Mouse (Mus musculus) testis, postnatal 14 days (tissue): ENCODE measurements around the gene Serpinb12.
A peak's percentile ranks its signal among the peaks of the same experiment; 100 is the strongest.
"Not testable (repeated sequence)": the region's sequence is repeated elsewhere in the genome, so short reads cannot be mapped to it uniquely, and the experiment has no call there.

ENCODE experiments used
- DNase-seq: peaks from one replicate; pipeline ENCODE4 v3.0.0; 2021; ENCODE audit warnings: low spot score

Gene Serpinb12

DNA sequence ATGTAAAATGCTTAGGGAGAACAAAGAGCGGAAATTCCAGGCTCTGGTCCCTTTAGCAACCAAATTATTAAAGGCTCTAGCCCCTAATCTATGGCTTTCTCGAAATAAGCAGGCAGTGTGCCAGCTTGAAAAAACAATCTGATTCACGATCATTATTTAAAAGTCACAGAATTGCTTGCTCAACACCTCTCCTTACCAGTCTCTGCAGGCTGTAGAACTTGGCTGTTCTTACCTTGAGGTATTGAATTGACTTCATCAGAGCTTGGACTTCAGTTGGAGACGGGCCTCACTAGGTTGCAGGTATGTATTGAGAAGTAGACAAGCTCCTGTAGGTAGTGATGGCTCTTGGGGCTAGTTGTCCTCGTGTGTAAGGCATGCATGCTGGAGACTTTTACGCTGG lies at the start of gene Serpinb12:
Gene Serpinb12 (plus strand): TSS at position 185 of the 400 bp plus-strand sequence.
- no peak for DNase-seq

DNA sequence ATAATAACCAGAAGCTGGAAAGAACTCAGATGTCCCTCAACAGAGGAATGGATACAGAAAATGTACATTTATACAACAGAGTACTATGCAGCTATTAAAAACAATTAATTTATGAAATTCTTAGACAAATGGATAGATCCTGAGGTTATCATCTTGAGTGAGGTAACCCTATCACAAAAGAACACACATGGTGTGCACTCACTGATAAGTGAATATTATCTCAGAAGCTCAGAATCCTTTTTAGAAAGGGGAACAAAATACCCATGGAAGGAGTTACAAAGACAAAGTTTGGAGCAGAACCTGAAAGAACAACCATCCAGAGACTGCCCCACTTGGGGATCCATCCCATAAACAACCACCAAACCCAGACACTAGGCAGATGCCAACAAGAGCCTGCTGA lies 39.1 kb upstream of the Serpinb12 start:
- not testable (repeated sequence) for DNase-seq

DNA sequence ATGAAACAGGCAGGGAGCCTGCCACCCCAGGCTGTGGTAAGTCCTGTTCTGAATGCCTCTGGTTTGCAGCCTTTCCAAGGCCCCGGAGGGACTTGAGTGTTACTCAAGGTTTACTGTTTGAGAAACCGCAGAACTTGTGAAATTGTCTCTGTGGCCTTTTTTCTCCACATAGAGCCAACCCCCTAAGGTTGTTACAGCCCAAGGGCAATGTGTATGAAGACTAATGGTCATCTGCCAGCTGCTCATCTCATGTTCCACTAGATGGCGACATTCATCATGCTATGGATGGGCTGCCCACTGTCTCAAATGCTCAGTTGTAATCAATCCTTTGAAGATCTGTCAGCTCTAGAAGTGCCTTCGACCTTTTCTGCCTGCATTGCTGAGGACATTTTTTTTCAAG lies 32.8 kb upstream of the Serpinb12 start:
- DNase-seq = no peak

DNA sequence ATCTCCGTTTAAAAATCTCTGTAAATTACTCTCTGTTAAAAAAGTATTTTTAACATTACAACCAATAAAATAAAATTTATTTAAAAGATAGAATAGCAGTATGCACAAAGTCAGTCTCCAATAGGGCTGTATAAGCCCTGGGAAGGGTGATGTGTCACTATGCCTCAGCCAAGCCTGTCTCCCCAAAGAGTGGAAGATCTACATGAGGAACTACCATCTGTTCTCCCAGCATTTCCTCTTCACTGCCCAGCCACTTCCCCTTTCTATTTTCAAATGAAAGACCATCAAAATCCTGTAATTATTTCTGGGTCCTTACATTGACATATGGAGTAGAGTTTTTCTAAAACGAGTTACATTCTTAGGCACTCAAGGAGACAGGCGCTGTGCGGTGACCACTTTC lies 2.3 kb upstream of the Serpinb12 start:
- no peak for DNase-seq

DNA sequence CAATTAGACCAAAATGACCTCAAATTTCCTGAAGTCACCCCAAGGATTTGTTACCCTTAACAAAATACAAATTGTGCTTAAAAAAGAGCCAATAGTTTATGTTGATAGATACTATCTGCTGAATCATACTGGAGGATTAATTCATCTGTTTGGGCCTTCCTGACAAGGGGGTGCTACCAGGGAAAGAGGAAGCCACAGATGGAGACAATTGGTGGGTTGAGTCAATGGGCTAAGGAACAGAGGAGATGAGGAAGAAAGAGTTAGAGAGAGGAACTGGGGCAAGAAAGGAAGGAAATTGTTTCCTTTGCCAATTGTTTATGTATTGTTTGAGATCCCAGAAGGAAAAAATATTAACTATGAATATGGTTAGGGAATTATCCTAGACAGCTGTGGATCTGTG lies 591 bp upstream of the Serpinb12 start:
- DNase-seq = no peak

DNA sequence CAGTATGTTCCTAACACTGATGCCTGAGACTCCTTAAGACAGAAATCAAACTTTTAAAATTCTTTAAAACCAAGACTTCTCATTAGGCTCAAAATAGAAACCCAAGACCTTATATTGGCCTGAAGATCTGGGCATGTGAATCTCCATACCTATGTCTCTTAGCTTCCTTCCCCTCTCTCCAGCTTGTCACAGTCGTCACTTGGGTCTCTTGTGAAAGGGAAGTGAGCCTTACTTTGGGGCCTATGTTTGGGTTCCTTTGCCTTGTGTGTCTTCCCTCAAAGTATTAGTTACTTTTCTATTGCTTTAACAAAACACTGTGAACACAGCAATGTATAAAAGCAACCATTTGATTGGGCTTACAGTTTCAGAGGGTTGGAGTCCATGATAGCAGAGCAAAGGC lies 13.0 kb downstream of the Serpinb12 start:
- DNase-seq = no peak

DNA sequence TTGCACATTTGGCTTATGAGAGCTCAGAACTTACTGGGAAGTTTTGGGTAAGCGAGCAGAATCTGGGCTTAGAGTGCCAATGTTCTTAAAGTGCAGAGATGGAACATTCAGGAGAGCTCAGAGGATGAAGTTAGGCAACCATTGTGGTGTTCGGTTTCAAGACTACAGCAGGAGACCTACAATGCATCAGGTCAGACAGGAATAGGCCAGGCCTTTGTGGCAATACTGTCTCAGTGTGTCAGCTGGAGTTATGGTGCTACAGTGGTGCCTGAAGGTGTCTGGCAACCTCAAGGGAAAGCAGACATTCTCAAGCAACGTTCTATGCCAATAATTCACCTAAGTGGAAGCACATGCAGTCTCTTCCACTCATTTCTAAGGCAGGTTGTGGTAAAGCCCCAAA lies 25.7 kb downstream of the Serpinb12 start:
- DNase-seq = no peak

DNA sequence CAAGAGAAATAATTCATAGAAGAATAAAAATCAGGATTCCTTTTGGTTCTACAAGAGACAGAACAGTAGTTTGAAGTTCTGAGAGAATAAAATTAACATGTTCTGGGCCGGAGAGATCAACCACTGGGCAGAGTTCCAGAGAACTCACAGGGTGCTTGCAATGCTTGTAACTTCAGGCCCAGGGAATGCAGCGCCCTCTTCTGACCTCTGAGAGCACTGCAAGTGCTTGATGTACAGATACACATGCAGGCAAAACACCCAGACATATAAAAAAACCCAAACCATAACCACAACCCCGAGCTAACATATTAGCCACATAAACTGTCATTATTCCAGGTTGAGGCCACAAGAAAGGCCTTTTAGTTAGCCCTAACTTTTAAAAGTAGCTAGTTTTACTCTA lies 26.8 kb downstream of the Serpinb12 start:
- DNase-seq = no peak

DNA sequence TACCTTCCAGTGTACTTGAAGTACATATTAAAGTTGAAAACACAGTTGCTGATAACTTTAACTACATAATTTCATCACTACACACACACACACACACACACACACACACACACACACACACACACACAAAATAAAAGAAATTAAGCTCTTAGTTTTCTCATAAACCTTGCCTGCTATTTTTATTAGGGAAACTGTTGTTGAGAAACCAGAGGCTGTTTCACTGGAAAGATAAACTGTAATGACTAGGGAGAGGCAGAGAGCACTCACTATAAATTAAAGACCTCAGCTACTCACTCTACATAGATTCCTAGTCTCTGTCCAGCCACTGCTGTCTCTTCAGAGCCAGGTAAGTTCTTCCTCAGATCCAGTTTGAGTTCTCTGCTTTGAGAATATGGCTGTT lies 46.4 kb downstream of the Serpinb12 start, which contains the start of gene Serpinb13:
Gene Serpinb13 (plus strand): TSS at position 301 of the 400 bp plus-strand sequence.
- DNase-seq = no peak

DNA sequence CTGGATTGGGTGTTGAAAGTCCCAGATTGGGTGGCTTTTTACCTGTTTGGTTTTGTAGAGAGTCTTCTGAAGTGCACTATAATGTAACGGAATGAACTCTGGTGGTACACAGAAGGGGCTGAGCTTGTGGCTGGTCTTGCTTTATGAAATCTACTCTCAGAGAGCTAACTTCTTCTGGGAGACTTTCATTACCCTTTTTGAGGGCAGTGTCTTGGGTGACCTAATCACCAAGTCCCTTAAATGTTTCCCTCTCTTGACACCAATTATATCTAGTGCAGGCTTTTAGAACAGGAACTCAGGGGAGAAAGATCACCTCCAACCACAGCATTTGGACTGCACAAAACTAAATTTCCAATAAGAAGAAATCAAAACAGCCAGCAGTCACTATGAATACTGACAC lies 48.8 kb downstream of the Serpinb12 start:
- no peak for DNase-seq

DNA sequence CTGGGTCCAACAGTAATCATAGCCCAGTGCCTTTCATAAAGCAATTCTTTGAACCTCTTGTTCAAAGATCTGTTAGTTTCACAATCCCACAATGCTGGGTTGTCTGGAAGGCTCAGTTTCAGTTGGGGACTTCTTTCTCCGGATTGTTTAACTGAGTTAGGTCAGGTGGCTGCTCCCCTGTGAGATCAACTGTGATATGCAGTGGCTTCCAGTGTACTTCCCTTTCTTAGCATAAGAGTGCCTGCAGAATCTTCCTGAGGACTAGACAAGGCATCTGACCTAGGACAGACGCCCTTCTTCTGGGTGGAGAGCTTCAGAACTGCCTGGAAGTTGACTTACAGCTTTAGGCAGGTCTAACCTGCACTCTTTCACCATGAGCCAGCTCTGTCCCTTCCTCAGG lies 49.6 kb downstream of the Serpinb12 start:
- no peak for DNase-seq

DNA sequence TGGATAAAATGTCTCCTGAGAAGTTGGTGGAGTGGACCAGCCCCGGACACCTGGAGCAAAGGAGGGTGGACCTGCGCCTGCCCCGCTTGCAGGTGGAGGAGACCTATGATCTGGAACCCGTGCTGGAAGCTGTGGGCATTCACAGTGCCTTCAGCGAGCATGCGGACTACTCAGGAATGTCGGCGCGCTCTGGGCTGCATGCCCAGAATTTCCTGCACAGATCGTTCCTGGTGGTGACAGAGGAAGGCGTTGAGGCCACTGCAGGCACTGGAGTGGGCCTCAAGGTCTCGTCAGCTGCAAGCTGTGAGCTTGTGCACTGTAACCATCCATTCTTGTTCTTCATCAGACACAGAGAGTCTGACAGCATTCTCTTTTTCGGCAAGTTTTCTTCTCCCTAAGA lies 66.2 kb downstream of the Serpinb12 start:
- peak; percentile 19 for DNase-seq

DNA sequence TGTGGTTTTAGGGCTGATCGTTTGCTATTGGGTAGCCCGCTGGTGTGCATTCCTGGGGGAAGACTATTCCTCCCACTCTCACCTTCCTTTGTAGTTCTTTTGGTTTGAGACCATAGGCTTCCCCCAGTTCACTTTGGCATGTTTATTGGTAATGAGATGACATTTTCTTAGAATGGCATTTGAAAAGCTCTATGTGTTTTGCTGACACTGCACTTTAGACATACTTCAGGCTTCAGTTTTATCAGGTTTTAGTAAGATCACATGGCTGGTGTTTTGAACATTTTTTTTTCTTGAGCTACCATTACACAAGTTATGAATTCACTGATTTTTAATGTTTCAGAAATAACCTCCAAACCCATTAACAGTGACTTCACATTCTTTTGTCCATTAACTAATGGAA lies 67.5 kb downstream of the Serpinb12 start:
- DNase-seq = no peak

DNA sequence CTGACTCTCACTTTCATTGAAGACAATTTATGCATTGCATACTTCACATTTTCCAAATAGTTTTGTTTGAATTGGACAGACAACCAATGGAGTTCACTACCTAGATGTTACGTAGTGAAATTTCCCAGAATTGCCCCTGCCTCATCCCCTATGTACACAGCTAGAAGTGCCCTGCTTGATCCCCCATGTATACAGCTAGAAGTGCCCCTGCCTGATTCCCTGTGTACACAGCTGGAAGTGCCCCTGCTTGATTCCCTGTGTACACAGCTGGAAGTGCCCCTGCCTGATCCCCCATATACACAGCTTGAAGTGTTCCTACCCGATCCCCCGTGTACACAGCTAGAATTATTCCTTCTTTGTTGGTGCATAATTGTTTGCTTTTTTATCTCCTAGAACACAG lies 72.1 kb downstream of the Serpinb12 start:
- no peak for DNase-seq
